Mouse (Mus musculus) lung, embryonic 16.5 days (tissue): Measurements from ENCODE around the gene Tmem270. TPM values are rescaled to one million over a fixed set of nuclear protein-coding genes. Genes with fewer than 3 reads are reported as not detected.

Source experiments
- ATAC-seq: fragments of 200-750 bp; cut with Nextera tagmentation; 2 replicates; pipeline ENCODE4 v1.8.0; 2017; ENCODE audit warnings: low read depth, mild to moderate bottlenecking, moderate library complexity
- H3K27ac ChIP-seq: fragments of 300-500 bp; sonication (generic); 2 replicates; pipeline ENCODE4 v1.5.1; 2014; ENCODE audit warnings: mild to moderate bottlenecking, control low read depth, low read length
- H3K27me3 ChIP-seq: fragments of 300-500 bp; sonication (generic); 2 replicates; pipeline ENCODE4 v1.6.1; 2014; ENCODE audit warnings: low read depth, low read length, mixed read lengths; ENCODE audit not compliant: control insufficient read depth, insufficient read depth
- H3K36me3 ChIP-seq: fragments of 300-500 bp; sonication (generic); 2 replicates; pipeline ENCODE4 v1.6.1; 2014; ENCODE audit warnings: low read length; ENCODE audit not compliant: control insufficient read depth, insufficient read depth
- H3K4me1 ChIP-seq: fragments of 300-500 bp; sonication (generic); replicated peaks from 2 replicates; pipeline ENCODE4 v1.6.1; 2014; ENCODE audit warnings: low read length, mixed read lengths; ENCODE audit not compliant: control insufficient read depth, insufficient read depth
- H3K4me2 ChIP-seq: fragments of 300-500 bp; sonication (generic); 2 replicates; pipeline ENCODE4 v1.6.1; 2014; ENCODE audit warnings: low read depth, low read length, control low read depth
- H3K4me3 ChIP-seq: fragments of 300-500 bp; sonication (generic); 2 replicates; pipeline ENCODE4 v1.5.1; 2014; ENCODE audit warnings: mild to moderate bottlenecking, low read length, control low read depth
- H3K9ac ChIP-seq: fragments of 300-500 bp; sonication (generic); 2 replicates; pipeline ENCODE4 v1.6.1; 2014; ENCODE audit warnings: low read length, control low read depth
- H3K9me3 ChIP-seq: fragments of 300-500 bp; sonication (generic); 2 replicates; pipeline ENCODE4 v1.6.1; 2016; ENCODE audit warnings: low read length; ENCODE audit not compliant: control insufficient read depth
- WGBS: fragments of 180-500 bp; shearing (Covaris S2); extraction: QIAGEN DNeasy Blood & Tissue Kit; methylation state at CpG from one replicate; pipeline ENCODE4 v1.1.7; 2014; 5-methylcytosine and 5-hydroxymethylcytosine counted together
- polyA plus RNA-seq: library from polyadenylated mRNA; unstranded; fragments of >200 nt; fragmentation: Nextera tagmentation; extraction: Ambion mirVana; gene quantifications from 2 replicates; pipeline ENCODE4 v1.2.1, GENCODE M21; 2015

The Tmem270 gene
- polyA plus RNA-seq, 1 experiment from 2014 or later, result not detected

GRCm38 (mm10) chr5:134897596-134897995, 8.9 kb downstream of the Tmem270 start:
- peak; percentile 37 for ATAC-seq

GRCm38 (mm10) chr5:134896965-134897364, 9.6 kb downstream of the Tmem270 start:
- Histone ChIP-seq H3K27ac (peak overlapping the region; percentile 55; the same call in 1 of the 2 replicates), H3K27me3 (no peaks in the 10 kb centered on the region), H3K36me3 (no peaks in the 10 kb centered on the region), H3K9ac (peak overlapping the region; percentile 17; the same call in 1 of the 2 replicates), H3K4me3 (no peak overlapping the region), H3K9me3 (no peaks in the 10 kb centered on the region), H3K4me2 (no peak overlapping the region), H3K4me1 (peaks cover 24% of the 10 kb centered on the region)
- ATAC-seq, result no peak
- WGBS, result 80% methylated on average over 8 of the region's 8 CpGs

More at GRCm38 (mm10) chr5:134897596-134897995, 8.9 kb downstream of the Tmem270 start:
- peak overlapping the region; percentile 55 for H3K27ac ChIP-seq
- no peak overlapping the region for H3K4me2 ChIP-seq
- 25% methylated on average over 17 of the region's 17 CpGs for WGBS
- H3K4me1 ChIP-seq, result peaks cover 22% of the 10 kb centered on the region
- H3K27me3 ChIP-seq, result no peaks in the 10 kb centered on the region
- H3K9ac ChIP-seq, result peak overlapping the region; percentile 17; the same call in 1 of the 2 replicates
- no peaks in the 10 kb centered on the region for H3K9me3 ChIP-seq
- H3K36me3 ChIP-seq, result no peaks in the 10 kb centered on the region
- no peak overlapping the region for H3K4me3 ChIP-seq

- H3K27ac ChIP-seq, result peak overlapping the region; percentile 72
These were observed 11.2 kb downstream of the Tmem270 start for GRCm38 (mm10) chr5:134895291-134895690.

GRCm38 (mm10) chr5:134892717-134893116, 13.8 kb downstream of the Tmem270 start:
- H3K9me3 ChIP-seq, result no peaks in the 10 kb centered on the region
- H3K9ac ChIP-seq, result no peak overlapping the region
- no peaks in the 10 kb centered on the region for H3K27me3 ChIP-seq
- no peak overlapping the region for H3K27ac ChIP-seq
- H3K4me1 ChIP-seq, result peaks cover 41% of the 10 kb centered on the region
- H3K4me2 ChIP-seq, result no peak overlapping the region
- no peak overlapping the region for H3K4me3 ChIP-seq
- WGBS, result 72% methylated on average over 5 of the region's 5 CpGs
- ATAC-seq, result no peak
- no peaks in the 10 kb centered on the region for H3K36me3 ChIP-seq

More at GRCm38 (mm10) chr5:134895291-134895690, 11.2 kb downstream of the Tmem270 start:
- no peak overlapping the region for H3K9ac ChIP-seq
- peaks cover 37% of the 10 kb centered on the region for H3K4me1 ChIP-seq
- H3K4me3 ChIP-seq, result no peak overlapping the region
- no peaks in the 10 kb centered on the region for H3K36me3 ChIP-seq
- H3K27me3 ChIP-seq, result no peaks in the 10 kb centered on the region
- no peak overlapping the region for H3K4me2 ChIP-seq
- 43% methylated on average over 8 of the region's 8 CpGs for WGBS
- H3K9me3 ChIP-seq, result no peaks in the 10 kb centered on the region
- peak; percentile 75 for ATAC-seq

- Histone ChIP-seq H3K4me1 (peaks cover 33% of the 10 kb centered on the region), H3K27ac (peak overlapping the region; percentile 89), H3K4me3 (no peak overlapping the region), H3K4me2 (no peak overlapping the region), H3K9me3 (no peaks in the 10 kb centered on the region), H3K36me3 (no peaks in the 10 kb centered on the region), H3K27me3 (no peaks in the 10 kb centered on the region), H3K9ac (0 out of 2 replicates have a peak overlapping the region, but pooled peaks have one; percentile 10)
- WGBS, result 50% methylated on average over 8 of the region's 8 CpGs
- no peak for ATAC-seq
These were observed 15.0 kb downstream of the Tmem270 start for GRCm38 (mm10) chr5:134891552-134891951.

- Histone ChIP-seq H3K27ac (peak overlapping the region; percentile 89), H3K9ac (no peak overlapping the region), H3K27me3 (no peaks in the 10 kb centered on the region), H3K4me2 (no peak overlapping the region), H3K9me3 (no peaks in the 10 kb centered on the region), H3K36me3 (no peaks in the 10 kb centered on the region), H3K4me3 (no peak overlapping the region), H3K4me1 (peaks cover 29% of the 10 kb centered on the region)
- peak; percentile 86 for ATAC-seq
- WGBS, result 40% methylated on average over 6 of the region's 6 CpGs
These were observed 15.9 kb downstream of the Tmem270 start for GRCm38 (mm10) chr5:134890601-134891054.

- Histone ChIP-seq H3K4me1 (peaks cover 26% of the 10 kb centered on the region), H3K36me3 (no peaks in the 10 kb centered on the region), H3K4me3 (no peak overlapping the region), H3K27me3 (no peaks in the 10 kb centered on the region), H3K4me2 (no peak overlapping the region), H3K27ac (peak overlapping the region; percentile 62), H3K9ac (no peak overlapping the region), H3K9me3 (no peaks in the 10 kb centered on the region)
- ATAC-seq, result no peak
- 67% methylated on average over 7 of the region's 7 CpGs for WGBS
These were observed 18.0 kb downstream of the Tmem270 start for GRCm38 (mm10) chr5:134888505-134888904.

- Histone ChIP-seq H3K36me3 (no peaks in the 10 kb centered on the region), H3K27ac (peak overlapping the region; percentile 85), H3K9ac (peak overlapping the region; percentile 26; the same call in 1 of the 2 replicates), H3K4me2 (no peak overlapping the region), H3K27me3 (no peaks in the 10 kb centered on the region), H3K9me3 (no peaks in the 10 kb centered on the region), H3K4me1 (peaks cover 26% of the 10 kb centered on the region), H3K4me3 (no peak overlapping the region)
- WGBS, result 44% methylated on average over 18 of the region's 18 CpGs
- ATAC-seq, result peak; percentile 34
These were observed 18.8 kb downstream of the Tmem270 start for GRCm38 (mm10) chr5:134887447-134888335.

- Histone ChIP-seq H3K27me3 (no peaks in the 10 kb centered on the region), H3K9ac (no peak overlapping the region), H3K36me3 (no peaks in the 10 kb centered on the region), H3K4me2 (no peak overlapping the region), H3K9me3 (no peaks in the 10 kb centered on the region), H3K27ac (no peak overlapping the region), H3K4me3 (no peak overlapping the region), H3K4me1 (peaks cover 5% of the 10 kb centered on the region; the same call in 1 of the 2 replicates)
- 54% methylated on average over 3 of the region's 3 CpGs for WGBS
- ATAC-seq, result peak; percentile 37
These were observed 23.5 kb downstream of the Tmem270 start for GRCm38 (mm10) chr5:134883077-134883476.
